Mouse (Mus musculus) retina, embryonic 14.5 days (tissue): ENCODE data around the gene Cyp2c54.
"Not testable (repeated sequence)": the region's sequence is repeated elsewhere in the genome, so short reads cannot be mapped to it uniquely, and the experiment has no call there.

Source experiments
- DNase-seq: peaks from one replicate; pipeline ENCODE4 v3.0.0-alpha.2; 2015; ENCODE audit warnings: low spot score

The Cyp2c54 gene

DNA sequence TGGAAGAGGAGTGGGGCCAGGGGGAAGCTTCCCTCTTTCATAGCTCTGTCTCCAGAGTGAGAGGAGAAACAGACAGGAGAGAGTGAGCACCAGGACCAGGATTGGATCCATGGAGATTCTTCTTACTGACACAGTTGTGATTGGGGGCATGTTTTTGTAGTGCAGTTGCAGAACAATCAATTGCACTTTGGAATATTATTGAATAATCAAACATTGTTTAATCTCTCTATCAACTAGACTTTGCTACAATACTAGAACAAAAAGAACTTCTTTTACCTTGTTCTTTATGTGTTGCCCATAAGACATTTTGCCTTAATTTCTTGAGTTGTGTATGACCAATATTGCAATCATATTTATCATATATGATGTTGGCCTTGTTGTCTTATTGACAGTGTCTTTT lies at the start of gene Cyp2c54:
Gene Cyp2c54 (minus strand): TSS at position 127 of the 400 bp plus-strand sequence.
- no peak for DNase-seq

DNA sequence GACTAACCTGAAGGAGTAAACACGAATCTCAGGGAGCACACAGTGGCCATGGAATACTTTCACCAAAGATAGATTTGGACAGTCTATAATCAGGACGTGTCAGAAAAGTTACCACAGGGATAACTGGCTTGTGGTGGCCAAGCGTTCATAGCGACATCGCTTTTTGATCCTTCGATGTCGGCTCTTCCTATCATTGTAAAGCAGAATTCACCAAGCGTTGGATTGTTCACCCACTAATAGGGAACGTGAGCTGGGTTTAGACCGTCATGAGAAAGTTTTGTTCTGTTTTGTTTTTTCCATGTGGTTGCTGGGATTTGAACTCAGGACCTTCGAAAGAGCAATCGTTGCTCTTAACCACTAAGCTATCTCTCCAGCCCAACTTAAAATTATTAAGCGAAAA lies 46.0 kb upstream of the Cyp2c54 start:
- not testable (repeated sequence) for DNase-seq

DNA sequence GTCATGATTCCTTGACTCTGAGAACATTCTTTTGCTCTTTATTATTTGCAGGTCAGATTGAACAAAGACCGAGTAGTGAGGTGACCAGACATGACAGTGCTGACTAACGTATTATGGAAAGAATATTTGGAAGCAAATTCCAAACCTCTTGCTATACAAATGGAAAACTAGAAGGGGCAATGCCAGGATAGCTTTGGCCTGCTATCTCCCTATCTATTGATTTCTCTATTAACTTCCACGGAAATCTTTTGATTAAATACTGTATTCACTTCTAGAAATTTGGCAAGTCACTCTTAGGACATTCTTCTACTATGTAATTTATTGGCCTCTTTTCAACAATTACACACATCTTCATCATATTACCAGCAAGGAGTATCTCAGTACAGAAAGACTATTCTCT lies 17.5 kb upstream of the Cyp2c54 start:
- no peak for DNase-seq

DNA sequence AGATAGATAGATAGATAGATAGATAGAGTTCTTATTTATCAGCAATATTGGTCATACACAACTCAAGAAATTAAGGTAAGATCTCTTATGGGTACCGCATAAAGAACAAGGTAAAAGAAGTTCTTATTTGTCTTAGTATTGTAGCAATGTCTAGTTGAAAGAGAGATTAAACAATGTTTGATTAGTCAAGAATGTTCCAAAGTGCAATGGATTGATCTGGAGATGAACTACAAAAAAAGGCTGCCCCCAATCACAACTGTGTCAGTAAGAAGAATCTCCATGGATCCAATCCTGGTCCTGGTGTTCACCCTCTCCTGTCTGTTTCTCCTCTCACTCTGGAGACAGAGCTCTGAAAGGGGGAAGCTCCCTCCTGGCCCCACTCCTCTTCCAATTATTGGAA lies 15.8 kb upstream of the Cyp2c54 start, which contains the start of gene Cyp2c50:
Gene Cyp2c50 (plus strand): TSS at position 268 of the 400 bp plus-strand sequence.
- not testable (repeated sequence) for DNase-seq

- no peak for DNase-seq
Observed at GRCm38 (mm10) chr19:40088381-40088780, 14.8 kb upstream of the Cyp2c54 start.

DNA sequence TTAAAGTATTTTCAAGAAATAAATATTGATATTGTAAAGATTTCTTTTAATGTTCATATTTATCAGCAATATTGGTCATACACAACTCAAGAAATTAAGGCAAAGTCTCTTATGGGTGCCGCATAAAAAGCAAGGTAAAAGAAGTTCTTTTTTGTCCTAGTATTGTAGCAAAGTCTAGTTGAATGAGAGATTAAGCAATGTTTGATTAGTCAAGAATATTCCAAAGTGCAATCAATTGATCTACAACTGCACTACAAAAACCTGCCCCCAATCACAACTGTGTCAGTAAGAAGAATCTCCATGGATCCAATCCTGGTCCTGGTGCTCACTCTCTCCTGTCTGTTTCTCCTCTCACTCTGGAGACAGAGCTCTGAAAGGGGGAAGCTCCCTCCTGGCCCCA lies 81.5 kb downstream of the Cyp2c54 start, which contains the start of gene Cyp2c37:
Gene Cyp2c37 (plus strand): TSS at position 285 of the 400 bp plus-strand sequence.
- DNase-seq = not testable (repeated sequence)

- DNase-seq = no peak
Observed at GRCm38 (mm10) chr19:39989471-39989870, 84.2 kb downstream of the Cyp2c54 start.
